Mouse (Mus musculus) hindbrain, embryonic 15.5 days (tissue): Measurements from ENCODE around the gene Theg. TPM values are rescaled to one million over a fixed set of nuclear protein-coding genes. Genes with fewer than 3 reads are reported as not detected.

Source experiments
- ATAC-seq: fragments of 200-750 bp; cut with Nextera tagmentation; 2 replicates; pipeline ENCODE4 v1.8.0; 2017; ENCODE audit warnings: low read depth, moderate number of reproducible peaks, moderate TSS enrichment; ENCODE audit not compliant: low FRiP score
- H3K27ac ChIP-seq: fragments of 300-500 bp; sonication (generic); replicated peaks from 2 replicates; pipeline ENCODE4 v1.5.1; 2015; ENCODE audit warnings: mild to moderate bottlenecking, inconsistent platforms
- H3K27me3 ChIP-seq: fragments of 300-500 bp; sonication (generic); 2 replicates; pipeline ENCODE4 v1.6.1; 2015; ENCODE audit warnings: control low read depth, inconsistent platforms
- H3K36me3 ChIP-seq: fragments of 300-500 bp; sonication (generic); 2 replicates; pipeline ENCODE4 v1.6.1; 2015; ENCODE audit warnings: control low read depth, inconsistent platforms
- H3K4me1 ChIP-seq: fragments of 300-500 bp; sonication (generic); replicated peaks from 2 replicates; pipeline ENCODE4 v1.6.1; 2015; ENCODE audit warnings: control low read depth, inconsistent platforms
- H3K4me2 ChIP-seq: fragments of 300-500 bp; sonication (generic); 2 replicates; pipeline ENCODE4 v1.6.1; 2015; ENCODE audit warnings: moderate library complexity, mild to moderate bottlenecking, inconsistent platforms
- H3K4me3 ChIP-seq: fragments of 300-500 bp; sonication (generic); 2 replicates; pipeline ENCODE4 v1.5.1; 2015; ENCODE audit warnings: mild to moderate bottlenecking, inconsistent platforms
- H3K9ac ChIP-seq: fragments of 300-500 bp; sonication (generic); 2 replicates; pipeline ENCODE4 v1.6.1; 2015; ENCODE audit warnings: inconsistent platforms
- H3K9me3 ChIP-seq: fragments of 300-500 bp; sonication (generic); 2 replicates; pipeline ENCODE4 v1.6.1; 2016; ENCODE audit warnings: control low read depth, inconsistent platforms
- WGBS: fragments of 180-500 bp; shearing (Covaris S2); methylation state at CpG from one replicate; pipeline ENCODE4 v1.1.7; 2015; 5-methylcytosine and 5-hydroxymethylcytosine counted together
- polyA plus RNA-seq: library from polyadenylated mRNA; unstranded; fragments of >200 nt; fragmentation: Nextera tagmentation; extraction: Ambion mirVana; gene quantifications from 2 replicates; pipeline ENCODE4 v1.2.1, GENCODE M21; 2015

Gene Theg
- polyA plus RNA-seq, 1 experiment from 2014 or later, result not detected

- no peak overlapping the region for H3K27ac ChIP-seq
- WGBS, result 71% methylated on average over 15 of the region's 15 CpGs
- no peaks in the 10 kb centered on the region for H3K4me1 ChIP-seq
- H3K9me3 ChIP-seq, result no peaks in the 10 kb centered on the region
- H3K27me3 ChIP-seq, result no peaks in the 10 kb centered on the region
- no peak overlapping the region for H3K4me2 ChIP-seq
- ATAC-seq, result no peak
- no peak overlapping the region for H3K9ac ChIP-seq
- peaks cover 70% of the 10 kb centered on the region for H3K36me3 ChIP-seq
- H3K4me3 ChIP-seq, result no peak overlapping the region
Observed at GRCm38 (mm10) chr10:79541522-79541921, 45.6 kb downstream of the Theg start.

GRCm38 (mm10) chr10:79540746-79541145 lies 46.4 kb downstream of the Theg start:
- 96% methylated on average over 11 of the region's 11 CpGs for WGBS
- Histone ChIP-seq H3K4me1 (no peaks in the 10 kb centered on the region), H3K27me3 (no peaks in the 10 kb centered on the region), H3K4me2 (no peak overlapping the region), H3K36me3 (peaks cover 63% of the 10 kb centered on the region), H3K4me3 (no peak overlapping the region), H3K27ac (no peak overlapping the region), H3K9me3 (no peaks in the 10 kb centered on the region), H3K9ac (no peak overlapping the region)
- no peak for ATAC-seq

GRCm38 (mm10) chr10:79539701-79540495 lies 47.2 kb downstream of the Theg start:
- Histone ChIP-seq H3K27me3 (no peaks in the 10 kb centered on the region), H3K4me1 (no peaks in the 10 kb centered on the region), H3K9ac (no peak overlapping the region), H3K4me3 (no peak overlapping the region), H3K36me3 (peaks cover 55% of the 10 kb centered on the region), H3K9me3 (no peaks in the 10 kb centered on the region), H3K4me2 (no peak overlapping the region), H3K27ac (no peak overlapping the region)
- ATAC-seq, result no peak
- WGBS, result 90% methylated on average over 16 of the region's 16 CpGs

- Histone ChIP-seq H3K4me2 (no peak overlapping the region), H3K27ac (no peak overlapping the region), H3K9me3 (no peaks in the 10 kb centered on the region), H3K27me3 (no peaks in the 10 kb centered on the region), H3K4me3 (no peak overlapping the region), H3K4me1 (peaks cover 2% of the 10 kb centered on the region), H3K9ac (no peak overlapping the region), H3K36me3 (peaks cover 45% of the 10 kb centered on the region)
- no peak for ATAC-seq
- WGBS, result 83% methylated on average over 4 of the region's 4 CpGs
Observed at GRCm38 (mm10) chr10:79538873-79539272, 48.3 kb downstream of the Theg start.

- no peak overlapping the region for H3K9ac ChIP-seq
- no peak overlapping the region for H3K4me3 ChIP-seq
- WGBS, result 87% methylated on average over 3 of the region's 3 CpGs
- ATAC-seq, result no peak
- H3K9me3 ChIP-seq, result no peaks in the 10 kb centered on the region
- peaks cover 7% of the 10 kb centered on the region for H3K4me1 ChIP-seq
- no peaks in the 10 kb centered on the region for H3K27me3 ChIP-seq
- no peak overlapping the region for H3K27ac ChIP-seq
- no peak overlapping the region for H3K4me2 ChIP-seq
- H3K36me3 ChIP-seq, result peaks cover 41% of the 10 kb centered on the region
Observed at GRCm38 (mm10) chr10:79538323-79538722, 48.8 kb downstream of the Theg start.

- Histone ChIP-seq H3K4me2 (no peak overlapping the region), H3K4me3 (no peak overlapping the region), H3K36me3 (peaks cover 36% of the 10 kb centered on the region), H3K27me3 (no peaks in the 10 kb centered on the region), H3K27ac (no peak overlapping the region), H3K9ac (no peak overlapping the region), H3K4me1 (peaks cover 12% of the 10 kb centered on the region), H3K9me3 (no peaks in the 10 kb centered on the region)
- no peak for ATAC-seq
- WGBS, result 85% methylated on average over 2 of the region's 2 CpGs
Observed at GRCm38 (mm10) chr10:79537781-79538180, 49.4 kb downstream of the Theg start.

GRCm38 (mm10) chr10:79537271-79537670 lies 49.9 kb downstream of the Theg start:
- Histone ChIP-seq H3K9ac (no peak overlapping the region), H3K36me3 (peaks cover 32% of the 10 kb centered on the region), H3K9me3 (no peaks in the 10 kb centered on the region), H3K27ac (no peak overlapping the region), H3K4me1 (peaks cover 12% of the 10 kb centered on the region), H3K4me3 (no peak overlapping the region), H3K27me3 (no peaks in the 10 kb centered on the region), H3K4me2 (no peak overlapping the region)
- 95% methylated on average over 7 of the region's 7 CpGs for WGBS
- no peak for ATAC-seq

GRCm38 (mm10) chr10:79536461-79537080 lies 50.6 kb downstream of the Theg start:
- Histone ChIP-seq H3K9ac (no peak overlapping the region), H3K27ac (no peak overlapping the region), H3K4me3 (no peak overlapping the region), H3K27me3 (no peaks in the 10 kb centered on the region), H3K4me2 (no peak overlapping the region), H3K36me3 (peaks cover 29% of the 10 kb centered on the region), H3K4me1 (peaks cover 12% of the 10 kb centered on the region), H3K9me3 (no peaks in the 10 kb centered on the region)
- 79% methylated on average over 12 of the region's 12 CpGs for WGBS
- ATAC-seq, result no peak

GRCm38 (mm10) chr10:79535431-79535830 lies 51.7 kb downstream of the Theg start:
- H3K9ac ChIP-seq, result no peak overlapping the region
- H3K36me3 ChIP-seq, result peaks cover 19% of the 10 kb centered on the region; the same call in 1 of the 2 replicates
- peaks cover 12% of the 10 kb centered on the region for H3K4me1 ChIP-seq
- H3K27me3 ChIP-seq, result no peaks in the 10 kb centered on the region
- no peak for ATAC-seq
- no peak overlapping the region for H3K4me3 ChIP-seq
- H3K27ac ChIP-seq, result no peak overlapping the region
- H3K9me3 ChIP-seq, result no peaks in the 10 kb centered on the region
- WGBS, result 58% methylated on average over 1 of the region's 1 CpGs
- H3K4me2 ChIP-seq, result no peak overlapping the region

GRCm38 (mm10) chr10:79534426-79534825 lies 52.7 kb downstream of the Theg start:
- Histone ChIP-seq H3K9me3 (no peaks in the 10 kb centered on the region), H3K4me1 (peaks cover 12% of the 10 kb centered on the region), H3K4me2 (no peak overlapping the region), H3K27ac (no peak overlapping the region), H3K27me3 (no peaks in the 10 kb centered on the region), H3K9ac (no peak overlapping the region), H3K4me3 (no peak overlapping the region), H3K36me3 (peaks cover 9% of the 10 kb centered on the region; the same call in 1 of the 2 replicates)
- 82% methylated on average over 2 of the region's 2 CpGs for WGBS
- ATAC-seq, result no peak

GRCm38 (mm10) chr10:79533126-79533911 lies 53.8 kb downstream of the Theg start, which contains the start of gene Plpp2:
Plpp2 (minus strand) TSS chr10:79533796.
- Histone ChIP-seq H3K4me1 (peaks cover 12% of the 10 kb centered on the region), H3K27ac (no peak within 1 kb of the TSS), H3K4me2 (peak within 1 kb of the TSS; percentile 96), H3K4me3 (peak within 1 kb of the TSS; percentile 60), H3K9ac (peak within 1 kb of the TSS; percentile 66), H3K27me3 (no peaks in the 10 kb centered on the region), H3K9me3 (no peaks in the 10 kb centered on the region), H3K36me3 (peaks cover under 1% of the 10 kb centered on the region; the same call in 1 of the 2 replicates)
- under 1% methylated on average over 52 of the region's 52 CpGs for WGBS
- peak; percentile 50 for ATAC-seq

- peaks cover 12% of the 10 kb centered on the region for H3K4me1 ChIP-seq
- no peak overlapping the region for H3K27ac ChIP-seq
- 0 out of 2 replicates have a peak, but pooled peaks have one; percentile 1 for ATAC-seq
Observed at GRCm38 (mm10) chr10:79532678-79533077, 54.5 kb downstream of the Theg start.

More at GRCm38 (mm10) chr10:79532678-79533077, 54.5 kb downstream of the Theg start:
- H3K9ac ChIP-seq, result peak overlapping the region; percentile 66; the same call in 1 of the 2 replicates
- peak overlapping the region; percentile 96 for H3K4me2 ChIP-seq
- peak overlapping the region; percentile 60 for H3K4me3 ChIP-seq
- 24% methylated on average over 3 of the region's 3 CpGs for WGBS
- no peaks in the 10 kb centered on the region for H3K9me3 ChIP-seq
- no peaks in the 10 kb centered on the region for H3K36me3 ChIP-seq
- H3K27me3 ChIP-seq, result no peaks in the 10 kb centered on the region
